Mouse (Mus musculus) liver, adult 2 months (tissue): ENCODE measurements at regions not wholly inside any gene's neighbourhood (a gene's known extent, or its start where the extent isn't known, plus 50 kb on each side); places are given as distances from the start of the nearest gene placed in this dataset.

Source experiments
- CTCF ChIP-seq: fragments of 200-500 bp; IDR thresholded peaks from 2 replicates; pipeline ENCODE4 v1.5.1; 2011; ENCODE audit warnings: low read depth, low read length, control low read depth
- POLR2A ChIP-seq: fragments of 200-500 bp; IDR thresholded peaks from 2 replicates; pipeline ENCODE4 v1.6.1; 2011; ENCODE audit warnings: low read length, control low read depth; ENCODE audit not compliant: insufficient read depth; ENCODE audit errors: extremely low read depth

- TF ChIP-seq POLR2A, result no peak
- no peak for TF ChIP-seq CTCF
Measured at GRCm38 (mm10) chr3:110582766-110583165, 332.0 kb upstream of the Prmt6 start.
